Mouse (Mus musculus) bone marrow macrophage, adult 2 months (primary cell): Measurements from ENCODE around the gene Cdh22.

Experiments
- CTCF ChIP-seq: IDR thresholded peaks from 2 replicates; pipeline ENCODE4 v1.5.1; 2012; ENCODE audit warnings: low read depth, mild to moderate bottlenecking, low read length, moderate library complexity
- POLR2A ChIP-seq: IDR thresholded peaks from 2 replicates; pipeline ENCODE4 v1.6.1; 2012; ENCODE audit warnings: mild to moderate bottlenecking, low read depth, low read length, borderline replicate concordance

DNA sequence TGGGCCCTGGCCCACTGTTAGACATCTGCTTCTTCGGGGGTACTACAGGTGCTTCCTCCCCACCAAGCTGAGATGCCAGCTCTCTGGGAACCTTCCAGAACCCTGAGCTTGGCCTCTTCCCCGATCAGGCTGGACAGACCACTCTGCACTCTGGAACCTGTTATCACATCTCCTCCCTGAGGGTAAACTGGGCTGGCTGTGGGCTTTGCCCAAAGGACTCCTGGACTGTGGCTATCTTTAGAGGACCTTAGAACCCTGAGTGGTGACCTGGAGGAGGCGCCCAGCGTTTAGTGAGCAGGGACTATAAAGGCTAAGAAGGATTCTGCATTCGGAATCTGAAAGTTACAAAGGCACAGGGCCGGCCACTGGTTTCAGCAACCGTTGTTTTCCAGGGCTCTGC, 49.7 kb upstream of the Cdh22 start:
- TF ChIP-seq POLR2A, result no peak
- TF ChIP-seq CTCF, result no peak
